In the genomic region with DNA sequence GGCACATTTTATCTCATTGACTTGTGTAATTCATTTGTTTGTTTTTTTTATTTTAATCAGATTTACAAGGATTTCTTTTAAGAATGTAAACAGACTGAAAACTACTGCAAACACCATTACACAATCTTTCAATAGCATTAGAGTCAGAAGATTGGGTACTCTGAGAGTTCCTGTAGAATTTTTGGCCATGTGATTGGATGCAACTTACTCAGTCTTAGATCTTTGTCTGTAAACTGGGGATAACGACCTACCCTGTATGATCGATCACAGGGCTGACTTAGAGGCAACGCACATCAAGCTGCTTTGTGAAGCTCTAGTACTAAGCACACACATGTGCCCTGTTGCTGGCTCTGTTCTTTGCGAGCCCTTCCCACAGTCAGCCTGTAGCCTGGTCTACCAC, we compare ENCODE assay signal across 37 mouse cellular contexts. TPM values are rescaled to one million over a fixed set of nuclear protein-coding genes. Genes with fewer than 3 reads are reported as not detected.
"Had no signal": no experiment of that assay in that cellular context is flagged by ENCODE, and none has a peak within 500 bp of the region (broad histone marks: within the 10 kb centered on the region; RNA-seq: fewer than 3 reads in every experiment).

No protein-coding gene starts in this region.

- H3K36me3 ChIP-seq: limb, embryonic 10.5 days; limb, embryonic 12.5 days; limb, embryonic 13.5 days; limb, embryonic 15.5 days; liver, embryonic 12.5 days; liver, embryonic 13.5 days; liver, embryonic 15.5 days; lung, embryonic 15.5 days; midbrain, embryonic 12.5 days; midbrain, embryonic 13.5 days; midbrain, embryonic 15.5 days; neural tube, embryonic 12.5 days had no signal

- H3K27ac ChIP-seq: left cerebral cortex, adult 2 months; limb, embryonic 10.5 days; limb, embryonic 12.5 days; limb, embryonic 15.5 days; liver, embryonic 12.5 days; liver, embryonic 13.5 days; liver, embryonic 14.5 days; liver, embryonic 15.5 days; lung, embryonic 15.5 days; macrophage; midbrain, embryonic 12.5 days; midbrain, embryonic 13.5 days; midbrain, embryonic 15.5 days; neural tube, embryonic 12.5 days had no signal

- ATAC-seq: liver, embryonic 12.5 days; lung, postnatal 0 days; midbrain, embryonic 13.5 days; midbrain, embryonic 15.5 days; midbrain, embryonic 16.5 days had no signal

- H3K27me3 ChIP-seq: limb, embryonic 12.5 days; limb, embryonic 13.5 days; limb, embryonic 15.5 days; liver, embryonic 12.5 days; liver, embryonic 13.5 days; liver, embryonic 15.5 days; lung, embryonic 15.5 days; midbrain, embryonic 12.5 days; midbrain, embryonic 13.5 days; midbrain, embryonic 15.5 days; neural tube, embryonic 12.5 days had no signal

- H3K4me2 ChIP-seq: limb, embryonic 12.5 days; limb, embryonic 13.5 days; limb, embryonic 15.5 days; liver, embryonic 11.5 days; liver, embryonic 12.5 days; liver, embryonic 13.5 days; liver, embryonic 15.5 days; lung, embryonic 14.5 days; lung, embryonic 15.5 days; midbrain, embryonic 12.5 days; midbrain, embryonic 13.5 days; midbrain, embryonic 15.5 days; neural tube, embryonic 12.5 days had no signal

- H3K9ac ChIP-seq: limb, embryonic 12.5 days; limb, embryonic 13.5 days; limb, embryonic 15.5 days; liver, embryonic 12.5 days; liver, embryonic 13.5 days; liver, embryonic 14.5 days; liver, embryonic 15.5 days; lung, embryonic 14.5 days; lung, embryonic 15.5 days; midbrain, embryonic 12.5 days; midbrain, embryonic 13.5 days; midbrain, embryonic 15.5 days; neural tube, embryonic 12.5 days had no signal

- H3K9me3 ChIP-seq: limb, embryonic 10.5 days; limb, embryonic 15.5 days; liver, embryonic 12.5 days; liver, embryonic 13.5 days; liver, embryonic 15.5 days; lung, embryonic 15.5 days; midbrain, embryonic 15.5 days; neural tube, embryonic 12.5 days had no signal

- H3K4me1 ChIP-seq: liver, embryonic 13.5 days; liver, embryonic 15.5 days; lung, embryonic 15.5 days; midbrain, embryonic 12.5 days; midbrain, embryonic 13.5 days; midbrain, embryonic 15.5 days; neural tube, embryonic 12.5 days had no signal

- H3K4me3 ChIP-seq: left cerebral cortex, adult 2 months; limb, embryonic 10.5 days; limb, embryonic 12.5 days; limb, embryonic 13.5 days; limb, embryonic 15.5 days; liver, embryonic 12.5 days; liver, embryonic 13.5 days; liver, embryonic 15.5 days; lung, embryonic 15.5 days; megakaryocyte, embryonic 14.5 days; midbrain, embryonic 12.5 days; midbrain, embryonic 13.5 days; midbrain, embryonic 15.5 days; myocyte; neural tube, embryonic 12.5 days had no signal

- DNase-seq: left cerebral cortex, postnatal 4 days; liver; liver, embryonic 13.5 days; lung, adult 18-20 months; lung, adult 2 months; lung, embryonic 14.5 days; lung, postnatal 10 days; lung, postnatal 14 days; lung, postnatal 36 days; lung, postnatal 4 days; midbrain, embryonic 14.5 days had no signal

RNA-seq across cellular contexts. Expression of a gene that starts 11.7 kb away (rescaled TPM):
- total RNA-seq: left cerebral cortex, adult 18-20 months; left cerebral cortex, adult 2 months; left cerebral cortex, postnatal 10 days; megakaryocyte progenitor cell, adult 5-6 weeks; megakaryocyte, adult 5-6 weeks; midbrain, postnatal 0 days; monocyte, adult 5-6 weeks had no signal
- polyA plus RNA-seq: liver, embryonic 12.5 days; liver, embryonic 13.5 days; liver, embryonic 14.5 days; liver, embryonic 15.5 days; liver, embryonic 16.5 days; macrophage; midbrain, embryonic 12.5 days; myocyte had no signal
